21 mouse cellular contexts compared by ENCODE assay signal in genomic region chr19:31099369-31099768, GRCm38 (mm10).
"Had no signal": no experiment of that assay in that cellular context is flagged by ENCODE, and none has a peak within 500 bp of the region (broad histone marks: within the 10 kb centered on the region; RNA-seq: fewer than 3 reads in every experiment).

No protein-coding gene starts in this region.

- DNase-seq: lung, adult 2 months; lung, postnatal 14 days; lung, postnatal 36 days; midbrain, embryonic 14.5 days; retina, postnatal 1 day; right cerebral cortex, adult 18-20 months; right cerebral cortex, postnatal 25 days; right cerebral cortex, postnatal 4 days; spleen, adult 18-20 months; thymus, adult 2 months; thymus, postnatal 25 days; thymus, postnatal 4 days had no signal

- H3K27ac ChIP-seq: lung, embryonic 15.5 days; macrophage; midbrain, embryonic 10.5 days; midbrain, embryonic 12.5 days; neural tube, embryonic 13.5 days; neural tube, embryonic 15.5 days had no signal

- H3K4me3 ChIP-seq: lung, embryonic 15.5 days; midbrain, embryonic 10.5 days; midbrain, embryonic 12.5 days; myocyte; neural tube, embryonic 13.5 days; neural tube, embryonic 15.5 days had no signal

- H3K9me3 ChIP-seq: lung, embryonic 15.5 days; midbrain, embryonic 10.5 days; midbrain, embryonic 12.5 days; neural tube, embryonic 13.5 days; neural tube, embryonic 15.5 days had no signal

- H3K4me2 ChIP-seq: lung, embryonic 15.5 days; midbrain, embryonic 12.5 days; neural tube, embryonic 13.5 days; neural tube, embryonic 15.5 days had no signal

- H3K4me1 ChIP-seq: lung, embryonic 15.5 days; midbrain, embryonic 10.5 days; midbrain, embryonic 12.5 days; neural tube, embryonic 13.5 days; neural tube, embryonic 15.5 days had no signal

- H3K9ac ChIP-seq: lung, embryonic 15.5 days; midbrain, embryonic 12.5 days; neural tube, embryonic 13.5 days; neural tube, embryonic 15.5 days had no signal

- ATAC-seq: lung, postnatal 0 days; midbrain, embryonic 16.5 days had no signal

- H3K36me3 ChIP-seq: lung, embryonic 15.5 days; midbrain, embryonic 10.5 days; midbrain, embryonic 12.5 days; neural tube, embryonic 13.5 days; neural tube, embryonic 15.5 days had no signal

- H3K27me3 ChIP-seq: lung, embryonic 15.5 days; neural tube, embryonic 13.5 days; neural tube, embryonic 15.5 days had no signal
